Mouse (Mus musculus) cerebellum, postnatal 4 days (tissue): ENCODE measurements around the gene Myh6.
"Not testable (repeated sequence)": the region's sequence is repeated elsewhere in the genome, so short reads cannot be mapped to it uniquely, and the experiment has no call there.

Experiments
- DNase-seq, 2 experiments: peaks; one replicate each; pipeline ENCODE4 v3.0.0; 2022; ENCODE audit warnings: low spot score in 2 of 2, mixed read lengths in 1 of 2

The Myh6 gene

GRCm38 (mm10) chr14:54994869-54995186, 28.1 kb upstream of the Myh6 start:
- DNase-seq: no peak

- DNase-seq: no peak
These were observed 27.6 kb upstream of the Myh6 start, which contains the start of gene Myh7 for GRCm38 (mm10) chr14:54994136-54994868. TSS of gene Myh7 (minus strand) at chr14:54994626.

- DNase-seq: no peak
These were observed 26.9 kb upstream of the Myh6 start for GRCm38 (mm10) chr14:54993636-54994035.

GRCm38 (mm10) chr14:54992196-54992595, 25.5 kb upstream of the Myh6 start:
- no peak for DNase-seq

- DNase-seq: no peak
These were observed 23.2 kb upstream of the Myh6 start for GRCm38 (mm10) chr14:54989886-54990441.

GRCm38 (mm10) chr14:54988882-54989281, 22.2 kb upstream of the Myh6 start:
- DNase-seq: no peak

GRCm38 (mm10) chr14:54988350-54988874, 21.7 kb upstream of the Myh6 start:
- not testable (repeated sequence) for DNase-seq

- DNase-seq: no peak
These were observed 15.2 kb upstream of the Myh6 start for GRCm38 (mm10) chr14:54981934-54982333.

- no peak for DNase-seq
These were observed 11.9 kb upstream of the Myh6 start for GRCm38 (mm10) chr14:54978664-54979063.

GRCm38 (mm10) chr14:54976633-54977032, 9.9 kb upstream of the Myh6 start, which contains the start of gene Gm17428:
TSS of gene Gm17428 (plus strand) at chr14:54976933.
- no peak for DNase-seq

- DNase-seq: no peak
These were observed 7.5 kb upstream of the Myh6 start for GRCm38 (mm10) chr14:54974068-54974791.

- DNase-seq: not testable (repeated sequence)
These were observed 6.1 kb upstream of the Myh6 start for GRCm38 (mm10) chr14:54972786-54973185.

GRCm38 (mm10) chr14:54968344-54968743, 1.6 kb upstream of the Myh6 start:
- DNase-seq: no peak

- no peak for DNase-seq
These were observed 1.1 kb upstream of the Myh6 start for GRCm38 (mm10) chr14:54967874-54968273.

- no peak for DNase-seq
These were observed 1.1 kb downstream of the Myh6 start for GRCm38 (mm10) chr14:54965631-54966030.

GRCm38 (mm10) chr14:54965044-54965443, 1.7 kb downstream of the Myh6 start:
- no peak for DNase-seq

GRCm38 (mm10) chr14:54963727-54964126, 3.0 kb downstream of the Myh6 start:
- no peak for DNase-seq

- no peak for DNase-seq
These were observed 4.0 kb downstream of the Myh6 start for GRCm38 (mm10) chr14:54962714-54963113.

- DNase-seq: no peak
These were observed 5.2 kb downstream of the Myh6 start for GRCm38 (mm10) chr14:54961487-54961886.

- no peak for DNase-seq
These were observed 6.0 kb downstream of the Myh6 start for GRCm38 (mm10) chr14:54960769-54961168.

GRCm38 (mm10) chr14:54959853-54960613, 6.7 kb downstream of the Myh6 start:
- DNase-seq: not testable (repeated sequence)

- no peak for DNase-seq
These were observed 7.5 kb downstream of the Myh6 start for GRCm38 (mm10) chr14:54959197-54959596.
